Mouse (Mus musculus) midbrain, embryonic 16.5 days (tissue): ENCODE data around the gene Olfr1201. TPM values are rescaled to one million over a fixed set of nuclear protein-coding genes. Genes with fewer than 3 reads are reported as not detected.

ENCODE experiments used
- polyA plus RNA-seq: library from polyadenylated mRNA; unstranded; fragments of >200 nt; fragmentation: Nextera tagmentation; extraction: Ambion mirVana; gene quantifications from 2 replicates; pipeline ENCODE4 v1.2.1, GENCODE M21; 2015

The Olfr1201 gene
- polyA plus RNA-seq, 1 experiment from 2014 or later: not detected

Other genes with a start within 250 kb of the Olfr1201 start
- gene Olfr1188, start 236.1 kb upstream of the Olfr1201 start, polyA plus RNA-seq: not detected in 2 replicates
- gene Olfr1189, start 206.6 kb upstream of the Olfr1201 start, polyA plus RNA-seq: not detected in 2 replicates
- not detected in 2 replicates for gene Olfr1191-ps1, start 152.5 kb upstream of the Olfr1201 start, polyA plus RNA-seq
- gene Olfr1192-ps1, start 144.5 kb upstream of the Olfr1201 start, polyA plus RNA-seq: not detected in 2 replicates
- gene Olfr1193, start 117.4 kb upstream of the Olfr1201 start, polyA plus RNA-seq: not detected in 2 replicates
- not detected in 2 replicates for gene Olfr1195, start 103.8 kb upstream of the Olfr1201 start, polyA plus RNA-seq
- not detected in 2 replicates for gene Olfr1196, start 88.4 kb upstream of the Olfr1201 start, polyA plus RNA-seq
- not detected in 2 replicates for gene Olfr1197, start 60.7 kb upstream of the Olfr1201 start, polyA plus RNA-seq
- gene Olfr1198, start 41.7 kb upstream of the Olfr1201 start, polyA plus RNA-seq: not detected in 2 replicates
- not detected in 2 replicates for gene Olfr1199, start 32.6 kb upstream of the Olfr1201 start, polyA plus RNA-seq
- not detected in 2 replicates for gene Olfr1200, start 22.5 kb upstream of the Olfr1201 start, polyA plus RNA-seq
- not detected in 2 replicates for gene Olfr1202, start 21.5 kb downstream of the Olfr1201 start, polyA plus RNA-seq
- not detected in 2 replicates for gene Olfr1205, start 36.7 kb downstream of the Olfr1201 start, polyA plus RNA-seq
- not detected in 2 replicates for gene Olfr1204, start 56.3 kb downstream of the Olfr1201 start, polyA plus RNA-seq
- gene Olfr1206, start 70.2 kb downstream of the Olfr1201 start, polyA plus RNA-seq: not detected in 2 replicates
- not detected in 2 replicates for gene Olfr1208, start 109.3 kb downstream of the Olfr1201 start, polyA plus RNA-seq
- not detected in 2 replicates for gene Olfr1209, start 122.1 kb downstream of the Olfr1201 start, polyA plus RNA-seq
- gene Olfr1211, start 145.1 kb downstream of the Olfr1201 start, polyA plus RNA-seq: not detected in 2 replicates
- not detected in 2 replicates for gene Olfr1212, start 160.9 kb downstream of the Olfr1201 start, polyA plus RNA-seq
- not detected in 2 replicates for gene Gm13762, start 187.2 kb downstream of the Olfr1201 start, polyA plus RNA-seq
- not detected in 2 replicates for gene Olfr1214, start 199.6 kb downstream of the Olfr1201 start, polyA plus RNA-seq
- not detected in 2 replicates for gene Olfr1215, start 213.9 kb downstream of the Olfr1201 start, polyA plus RNA-seq
- gene Olfr1216, start 225.3 kb downstream of the Olfr1201 start, polyA plus RNA-seq: not detected in 2 replicates
- not detected in 2 replicates for gene Olfr1217, start 239.0 kb downstream of the Olfr1201 start, polyA plus RNA-seq